Mouse (Mus musculus): ENCODE results near the gene Rhbdl2. TPM values are rescaled to one million over a fixed set of nuclear protein-coding genes. Genes with fewer than 3 reads are reported as not detected.

The Rhbdl2 gene
- polyA plus RNA-seq, 1 experiment: not detected

GRCm38 (mm10) chr4:123765071-123765470, 22.6 kb upstream of the Rhbdl2 start:
- H3K4me1 ChIP-seq: no peaks in the 10 kb centered on the region
- TF ChIP-seq FLI1 (IDR thresholded peaks at IDR 0.05; ENCODE audit: low read length) (no peak), GATA1 (IDR thresholded peaks at IDR 0.05; ENCODE audit: borderline replicate concordance, low read length) (no peak)
- no peaks in the 10 kb centered on the region for H3K9me3 ChIP-seq
- no peaks in the 10 kb centered on the region for H3K27me3 ChIP-seq (replicated peaks)
- no peaks in the 10 kb centered on the region for H3K36me3 ChIP-seq (replicated peaks; ENCODE audit: low read length)
- H3K4me3 ChIP-seq (replicated peaks): no peak overlapping the region

GRCm38 (mm10) chr4:123767807-123768206, 19.9 kb upstream of the Rhbdl2 start:
- no peaks in the 10 kb centered on the region for H3K36me3 ChIP-seq (replicated peaks; ENCODE audit: low read length)
- no peaks in the 10 kb centered on the region for H3K9me3 ChIP-seq
- no peak overlapping the region for H3K4me3 ChIP-seq (replicated peaks)
- TF ChIP-seq FLI1 (IDR thresholded peaks at IDR 0.05; ENCODE audit: low read length) (no peak), GATA1 (IDR thresholded peaks at IDR 0.05; ENCODE audit: borderline replicate concordance, low read length) (no peak)
- H3K4me1 ChIP-seq: no peaks in the 10 kb centered on the region
- H3K27me3 ChIP-seq (replicated peaks): no peaks in the 10 kb centered on the region

DNA sequence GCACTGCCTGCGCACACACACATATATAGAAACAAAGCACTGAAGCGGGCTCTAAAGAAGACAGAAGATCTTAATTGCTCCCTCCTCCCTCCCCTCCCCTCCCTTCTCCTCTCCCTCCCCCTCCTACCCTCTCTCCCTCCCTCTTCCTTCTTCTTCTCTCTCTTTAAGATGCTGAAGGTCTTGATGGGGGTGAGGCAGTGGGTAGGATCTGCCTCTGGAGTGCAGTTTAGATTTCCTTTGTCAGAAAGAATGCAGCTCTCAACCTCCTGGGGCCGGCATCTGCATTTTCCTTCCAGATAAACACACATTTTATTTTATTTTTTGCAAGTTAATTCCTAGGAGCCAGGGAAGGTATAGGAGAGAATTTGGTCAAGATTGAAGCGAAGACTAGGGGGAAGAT, 19.4 kb upstream of the Rhbdl2 start:
- H3K4me1 ChIP-seq: no peaks in the 10 kb centered on the region
- no peaks in the 10 kb centered on the region for H3K9me3 ChIP-seq
- no peak for TF ChIP-seq FLI1 (IDR thresholded peaks at IDR 0.05; ENCODE audit: low read length)
- TF ChIP-seq GATA1 (IDR thresholded peaks at IDR 0.05; ENCODE audit: borderline replicate concordance, low read length): no peak
- no peaks in the 10 kb centered on the region for H3K36me3 ChIP-seq (replicated peaks; ENCODE audit: low read length)
- H3K4me3 ChIP-seq (replicated peaks): no peak overlapping the region
- no peaks in the 10 kb centered on the region for H3K27me3 ChIP-seq (replicated peaks)

DNA sequence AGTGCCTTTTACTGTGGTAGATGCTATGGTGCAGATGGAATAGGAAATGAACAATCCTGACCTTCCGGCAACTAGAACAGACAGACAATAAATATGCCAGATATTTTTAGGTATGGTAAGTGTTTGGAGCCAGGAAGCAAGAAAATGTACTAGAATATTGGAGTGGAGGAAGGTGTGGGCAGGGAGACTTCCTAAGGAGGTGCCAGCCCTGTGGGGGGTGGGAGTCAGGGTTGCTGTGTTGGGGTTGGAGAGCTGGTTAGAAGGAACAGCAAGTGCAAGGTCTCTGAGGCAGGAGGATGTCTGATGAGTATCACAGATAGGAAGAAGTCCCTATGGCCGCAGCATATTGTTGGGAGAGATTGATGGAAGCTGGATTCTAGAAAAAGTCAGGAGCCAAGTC, 5.0 kb downstream of the Rhbdl2 start:
- no peaks in the 10 kb centered on the region for H3K36me3 ChIP-seq (replicated peaks; ENCODE audit: low read length)
- no peak overlapping the region for H3K4me3 ChIP-seq (replicated peaks)
- no peak for TF ChIP-seq GATA1 (IDR thresholded peaks at IDR 0.05; ENCODE audit: borderline replicate concordance, low read length)
- no peak for TF ChIP-seq FLI1 (IDR thresholded peaks at IDR 0.05; ENCODE audit: low read length)
- peaks cover 9% of the 10 kb centered on the region for H3K4me1 ChIP-seq
- peaks cover 3% of the 10 kb centered on the region; the same call in 1 of the 2 replicates for H3K9me3 ChIP-seq
- peaks cover 5% of the 10 kb centered on the region for H3K27me3 ChIP-seq (replicated peaks)

GRCm38 (mm10) chr4:123793136-123793535, 5.5 kb downstream of the Rhbdl2 start:
- Histone ChIP-seq H3K4me1 (peaks cover 9% of the 10 kb centered on the region), H3K27me3 (replicated peaks) (peaks cover 5% of the 10 kb centered on the region), H3K4me3 (replicated peaks) (no peak overlapping the region), H3K9me3 (peaks cover 8% of the 10 kb centered on the region), H3K36me3 (replicated peaks; ENCODE audit: low read length) (no peaks in the 10 kb centered on the region)
- TF ChIP-seq GATA1 (IDR thresholded peaks at IDR 0.05; ENCODE audit: borderline replicate concordance, low read length) (no peak), FLI1 (IDR thresholded peaks at IDR 0.05; ENCODE audit: low read length) (no peak)

GRCm38 (mm10) chr4:123795057-123795456, 7.4 kb downstream of the Rhbdl2 start:
- Histone ChIP-seq H3K36me3 (replicated peaks; ENCODE audit: low read length) (no peaks in the 10 kb centered on the region), H3K4me1 (peaks cover 4% of the 10 kb centered on the region; the same call in 1 of the 2 replicates), H3K9me3 (peaks cover 9% of the 10 kb centered on the region), H3K4me3 (replicated peaks) (no peak overlapping the region), H3K27me3 (replicated peaks) (peaks cover 5% of the 10 kb centered on the region)
- no peak for TF ChIP-seq FLI1 (IDR thresholded peaks at IDR 0.05; ENCODE audit: low read length)
- no peak for TF ChIP-seq GATA1 (IDR thresholded peaks at IDR 0.05; ENCODE audit: borderline replicate concordance, low read length)

- H3K36me3 ChIP-seq (replicated peaks; ENCODE audit: low read length): no peaks in the 10 kb centered on the region
- TF ChIP-seq GATA1 (IDR thresholded peaks at IDR 0.05; ENCODE audit: borderline replicate concordance, low read length) (no peak), FLI1 (IDR thresholded peaks at IDR 0.05; ENCODE audit: low read length) (no peak)
- H3K9me3 ChIP-seq: peaks cover 9% of the 10 kb centered on the region
- peaks cover 4% of the 10 kb centered on the region; the same call in 1 of the 2 replicates for H3K4me1 ChIP-seq
- peaks cover 3% of the 10 kb centered on the region for H3K27me3 ChIP-seq (replicated peaks)
- H3K4me3 ChIP-seq (replicated peaks): no peak overlapping the region
Observed at GRCm38 (mm10) chr4:123797403-123797802, 9.7 kb downstream of the Rhbdl2 start.

GRCm38 (mm10) chr4:123797856-123798255, 10.2 kb downstream of the Rhbdl2 start:
- TF ChIP-seq FLI1 (IDR thresholded peaks at IDR 0.05; ENCODE audit: low read length) (no peak), GATA1 (IDR thresholded peaks at IDR 0.05; ENCODE audit: borderline replicate concordance, low read length) (no peak)
- no peaks in the 10 kb centered on the region for H3K36me3 ChIP-seq (replicated peaks; ENCODE audit: low read length)
- no peak overlapping the region for H3K4me3 ChIP-seq (replicated peaks)
- H3K9me3 ChIP-seq: peaks cover 9% of the 10 kb centered on the region
- H3K27me3 ChIP-seq (replicated peaks): peaks cover 3% of the 10 kb centered on the region
- H3K4me1 ChIP-seq: no peaks in the 10 kb centered on the region; the same call in 1 of the 2 replicates

- no peak overlapping the region for H3K4me3 ChIP-seq (replicated peaks)
- H3K4me1 ChIP-seq: no peaks in the 10 kb centered on the region
- no peak for TF ChIP-seq FLI1 (IDR thresholded peaks at IDR 0.05; ENCODE audit: low read length)
- no peak for TF ChIP-seq GATA1 (IDR thresholded peaks at IDR 0.05; ENCODE audit: borderline replicate concordance, low read length)
- H3K36me3 ChIP-seq (replicated peaks; ENCODE audit: low read length): no peaks in the 10 kb centered on the region
- H3K27me3 ChIP-seq (replicated peaks): no peaks in the 10 kb centered on the region
- peaks cover 5% of the 10 kb centered on the region; the same call in 1 of the 2 replicates for H3K9me3 ChIP-seq
Observed at GRCm38 (mm10) chr4:123803642-123804041, 16.0 kb downstream of the Rhbdl2 start.

DNA sequence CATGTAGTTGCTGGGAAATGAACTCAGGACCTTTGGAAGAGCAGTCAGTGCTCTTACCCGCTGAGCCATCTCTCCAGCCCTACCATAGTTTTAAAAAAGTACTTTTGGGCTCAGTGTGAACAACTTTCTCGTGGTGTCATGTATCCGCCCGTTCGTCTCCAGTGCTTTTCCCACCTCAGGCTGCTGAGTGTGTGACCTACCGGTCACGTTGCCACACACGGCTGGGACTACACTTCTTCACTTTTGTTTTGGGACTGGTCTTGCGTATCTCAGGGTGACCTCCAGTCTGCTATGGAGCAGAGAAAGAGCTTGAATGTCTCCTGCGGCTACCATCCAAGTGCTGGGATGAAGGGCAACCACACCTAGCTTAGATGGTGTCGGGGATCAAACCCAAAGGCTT, 20.6 kb downstream of the Rhbdl2 start:
- peaks cover 12% of the 10 kb centered on the region for H3K9me3 ChIP-seq
- H3K36me3 ChIP-seq (replicated peaks; ENCODE audit: low read length): no peaks in the 10 kb centered on the region
- no peaks in the 10 kb centered on the region for H3K27me3 ChIP-seq (replicated peaks)
- H3K4me3 ChIP-seq (replicated peaks): no peak overlapping the region
- no peaks in the 10 kb centered on the region for H3K4me1 ChIP-seq
- TF ChIP-seq GATA1 (IDR thresholded peaks at IDR 0.05; ENCODE audit: borderline replicate concordance, low read length) (no peak), FLI1 (IDR thresholded peaks at IDR 0.05; ENCODE audit: low read length) (no peak)
